Mouse (Mus musculus) left cerebral cortex, adult 9 months (tissue): ENCODE data around the gene 1700011L22Rik.

Source experiments
- DNase-seq, 2 experiments: peaks; one replicate each; pipeline ENCODE4 v3.0.0; 2022; ENCODE audit warnings: low spot score in 2 of 2

The 1700011L22Rik gene

DNA sequence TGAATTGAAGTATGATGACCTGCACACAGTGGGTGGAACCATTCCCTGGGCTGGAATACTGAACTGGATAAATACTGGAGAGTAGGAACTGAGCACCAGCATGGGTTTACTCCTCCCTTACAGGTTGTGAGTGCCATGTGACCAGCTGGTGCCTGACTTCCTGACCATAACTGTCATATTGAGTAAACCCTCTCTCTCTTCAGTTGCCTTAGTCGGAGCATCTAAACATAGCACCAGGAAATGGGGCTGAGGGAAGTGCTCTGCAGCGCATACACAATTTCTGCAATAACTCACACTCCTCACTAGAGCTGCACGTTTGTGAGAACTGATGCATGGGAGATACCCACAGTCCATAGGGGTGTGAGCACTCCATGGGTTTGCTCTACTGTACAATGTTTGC is 9.1 kb downstream of the 1700011L22Rik start:
- no peak for DNase-seq

DNA sequence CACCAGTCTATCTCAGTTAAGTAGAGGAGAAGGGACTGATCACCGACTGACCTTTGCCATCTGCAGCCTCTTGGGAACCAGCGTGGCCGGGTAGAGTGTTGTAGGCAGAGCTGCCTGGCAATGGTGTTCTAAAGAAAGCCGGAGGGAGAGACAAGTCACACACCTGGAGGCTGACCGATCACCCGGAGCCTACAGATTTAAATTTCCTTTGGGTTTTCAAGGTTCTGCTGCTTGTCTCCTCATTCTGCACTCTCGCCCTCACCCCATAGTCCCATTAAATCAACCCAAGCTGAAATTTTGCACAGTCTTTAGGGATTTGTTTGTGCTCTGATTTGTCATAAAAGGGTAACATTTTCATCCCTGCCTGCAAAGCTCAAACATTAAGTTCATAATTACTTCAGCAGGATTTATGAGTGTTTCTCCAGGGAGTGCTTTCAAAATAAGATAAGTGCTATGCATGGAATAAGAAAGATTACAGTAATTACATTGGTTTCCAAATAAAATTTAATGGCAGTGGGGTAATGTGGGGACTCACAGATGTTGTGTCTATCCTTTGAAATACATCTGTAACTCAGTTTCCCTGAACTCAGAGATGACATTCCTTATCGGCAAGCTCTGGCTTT is 19.0 kb downstream of the 1700011L22Rik start:
- no peak for DNase-seq

DNA sequence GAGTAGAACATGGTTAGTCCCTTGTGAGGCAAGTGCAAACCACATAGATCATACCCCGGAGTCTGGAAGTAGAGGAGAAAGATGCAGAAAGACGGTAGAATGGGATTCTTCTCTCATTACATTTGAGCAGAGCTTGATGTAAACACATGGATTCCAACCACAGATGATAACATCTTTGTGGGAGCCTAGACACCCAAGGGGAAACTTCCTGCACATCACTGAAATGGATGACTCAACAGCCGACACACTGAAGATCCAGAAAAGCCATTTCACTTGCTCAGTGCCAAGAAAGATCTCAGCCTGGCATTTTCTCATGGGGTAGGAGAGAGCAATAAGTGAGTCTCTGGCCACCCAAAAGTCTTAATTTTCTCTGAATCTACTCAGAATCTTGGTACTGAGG is 20.5 kb downstream of the 1700011L22Rik start:
- DNase-seq, result no peak

DNA sequence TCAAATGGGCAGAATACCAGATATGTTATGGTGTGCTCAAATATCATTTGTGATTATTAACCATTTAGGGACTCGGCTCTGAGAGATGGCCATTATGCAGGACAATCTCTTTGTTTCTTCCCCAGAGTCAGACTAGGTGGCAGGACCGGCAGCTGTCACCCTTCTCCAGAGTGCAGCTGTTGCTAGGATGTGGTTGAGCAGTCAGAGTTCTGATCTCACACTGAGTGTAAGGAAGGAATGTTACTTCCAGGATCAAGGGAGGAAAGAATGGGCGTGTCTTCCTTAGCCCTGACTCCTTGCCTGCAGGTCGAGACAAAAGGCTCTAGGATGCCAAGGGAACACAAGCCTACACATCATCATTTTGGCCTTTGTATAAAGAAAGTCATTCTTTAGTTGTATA is 21.2 kb downstream of the 1700011L22Rik start:
- no peak for DNase-seq

DNA sequence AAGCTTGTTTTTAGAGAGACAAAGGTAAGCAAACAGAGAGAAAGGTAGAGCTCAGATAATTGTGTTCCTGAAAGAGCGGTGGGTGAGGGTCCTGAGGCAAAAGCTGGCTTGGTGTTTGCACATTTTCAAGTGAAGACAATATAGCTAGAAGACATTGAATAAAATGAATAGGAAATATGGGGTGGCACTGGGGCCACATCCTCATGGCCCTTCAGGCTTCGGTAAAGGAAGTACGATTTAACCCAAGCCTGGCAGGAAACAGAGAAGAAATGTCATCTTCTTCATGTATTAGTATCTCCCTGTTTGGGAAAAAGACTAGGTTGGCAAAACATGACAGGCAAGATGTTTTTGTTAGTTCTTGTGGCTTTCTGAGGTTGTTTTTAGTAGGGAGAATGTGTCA is 22.3 kb downstream of the 1700011L22Rik start:
- DNase-seq, result no peak

DNA sequence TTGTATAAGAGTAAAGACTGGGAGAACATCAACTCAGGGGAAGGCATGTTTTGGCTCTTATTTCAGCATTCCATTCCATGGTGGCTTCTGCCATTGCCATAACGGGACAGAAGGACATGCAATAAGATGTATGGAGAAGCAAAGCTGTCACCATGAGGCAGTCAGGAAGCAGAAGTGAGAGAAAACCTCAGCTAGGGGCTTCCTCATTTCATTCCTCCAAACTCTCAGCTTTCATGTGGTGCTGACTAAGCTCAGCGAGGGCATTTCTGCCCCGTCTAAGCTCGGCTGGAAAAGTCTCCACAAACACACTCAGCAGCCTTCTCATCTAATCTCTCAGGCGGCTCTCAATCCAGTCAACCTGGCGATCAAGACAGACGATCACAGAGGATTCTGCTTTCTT is 22.8 kb downstream of the 1700011L22Rik start:
- DNase-seq, result no peak

DNA sequence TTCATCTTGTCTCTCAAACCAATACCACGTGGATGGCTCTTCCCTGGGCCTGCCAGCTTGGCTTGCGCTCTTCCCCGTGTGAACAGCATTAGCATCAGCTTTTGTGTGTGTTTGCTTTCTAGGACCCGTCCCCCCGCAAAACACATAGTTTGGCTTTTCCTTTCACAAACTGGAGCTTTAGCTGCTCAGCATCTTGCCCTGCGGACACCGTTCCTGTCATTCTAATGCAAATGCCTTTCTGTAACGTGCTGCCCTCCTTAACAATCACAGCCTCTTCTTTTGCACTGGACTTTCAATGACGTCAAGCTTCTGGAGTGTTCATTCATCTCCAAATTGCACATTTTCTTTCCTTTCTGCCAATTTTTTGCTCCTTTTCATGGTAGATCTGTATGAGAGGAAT is 24.0 kb downstream of the 1700011L22Rik start:
- DNase-seq, result no peak

DNA sequence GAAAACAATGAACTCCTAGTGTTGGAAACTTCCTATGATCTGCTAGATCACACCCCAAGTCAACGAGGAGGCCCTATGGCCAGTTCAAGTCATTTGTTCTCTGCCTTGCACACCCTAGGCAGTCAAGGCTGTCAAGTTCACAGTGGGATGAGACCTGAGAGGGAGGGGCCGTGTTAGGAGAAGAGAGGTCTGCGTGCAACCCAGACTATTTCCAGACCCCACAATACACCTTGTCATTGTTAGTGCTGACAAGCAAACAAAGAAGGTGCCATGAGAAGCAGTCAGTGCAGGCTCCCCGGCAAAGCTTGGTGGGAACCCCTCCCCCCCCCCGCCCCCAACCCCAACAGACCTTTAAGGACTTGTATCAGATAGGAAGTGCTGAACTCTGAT is 25.6 kb downstream of the 1700011L22Rik start:
- no peak for DNase-seq

DNA sequence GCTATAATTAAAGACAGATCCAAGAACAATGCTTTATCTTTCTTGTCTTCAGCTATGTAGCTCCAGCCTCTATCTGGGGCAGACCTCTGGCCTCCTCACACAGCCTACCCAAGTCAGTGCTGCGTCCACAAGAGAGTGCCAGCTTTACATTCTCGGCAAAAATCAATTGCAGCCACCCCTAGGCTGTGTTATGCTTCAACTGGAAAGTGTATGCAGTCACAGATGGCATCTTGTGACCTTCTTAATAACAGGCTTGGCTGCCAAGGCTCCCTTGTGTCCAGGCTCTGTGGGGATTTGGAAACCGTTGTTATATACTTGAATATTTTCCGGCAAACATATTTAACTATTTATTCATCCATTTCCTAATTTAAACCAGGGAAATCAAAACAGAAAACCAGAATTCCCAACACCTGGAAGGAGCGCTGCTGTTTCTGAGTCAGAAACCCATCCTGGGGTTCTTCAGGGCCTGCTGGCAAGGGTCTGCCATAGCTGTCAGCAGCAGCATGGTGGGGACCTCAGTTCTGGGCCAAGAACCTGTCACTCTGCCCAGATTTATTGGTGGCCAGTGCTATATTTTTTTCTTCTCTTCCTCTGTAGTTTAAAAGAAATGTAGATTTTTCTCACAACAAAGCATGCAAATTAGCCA is 26.1 kb downstream of the 1700011L22Rik start:
- no peak for DNase-seq

DNA sequence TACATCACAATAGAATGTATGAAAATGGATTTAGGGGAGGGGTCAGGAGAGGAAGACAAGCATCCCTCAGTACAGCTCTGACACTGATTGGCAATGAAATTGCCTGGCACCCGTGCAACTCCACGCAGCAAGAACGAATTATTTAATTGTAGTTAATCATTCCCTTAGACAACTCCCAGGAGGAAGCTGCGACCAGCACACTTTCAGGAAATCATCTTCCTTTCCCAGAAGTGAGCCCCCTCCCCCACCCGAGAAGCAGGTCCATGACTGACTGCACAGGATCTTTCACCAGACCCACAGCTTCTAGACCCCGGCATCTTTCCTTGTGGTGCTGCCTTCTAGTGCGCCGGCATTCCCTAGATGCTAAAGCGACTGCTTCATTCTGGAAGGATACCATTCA is 36.7 kb downstream of the 1700011L22Rik start:
- DNase-seq, result no peak

DNA sequence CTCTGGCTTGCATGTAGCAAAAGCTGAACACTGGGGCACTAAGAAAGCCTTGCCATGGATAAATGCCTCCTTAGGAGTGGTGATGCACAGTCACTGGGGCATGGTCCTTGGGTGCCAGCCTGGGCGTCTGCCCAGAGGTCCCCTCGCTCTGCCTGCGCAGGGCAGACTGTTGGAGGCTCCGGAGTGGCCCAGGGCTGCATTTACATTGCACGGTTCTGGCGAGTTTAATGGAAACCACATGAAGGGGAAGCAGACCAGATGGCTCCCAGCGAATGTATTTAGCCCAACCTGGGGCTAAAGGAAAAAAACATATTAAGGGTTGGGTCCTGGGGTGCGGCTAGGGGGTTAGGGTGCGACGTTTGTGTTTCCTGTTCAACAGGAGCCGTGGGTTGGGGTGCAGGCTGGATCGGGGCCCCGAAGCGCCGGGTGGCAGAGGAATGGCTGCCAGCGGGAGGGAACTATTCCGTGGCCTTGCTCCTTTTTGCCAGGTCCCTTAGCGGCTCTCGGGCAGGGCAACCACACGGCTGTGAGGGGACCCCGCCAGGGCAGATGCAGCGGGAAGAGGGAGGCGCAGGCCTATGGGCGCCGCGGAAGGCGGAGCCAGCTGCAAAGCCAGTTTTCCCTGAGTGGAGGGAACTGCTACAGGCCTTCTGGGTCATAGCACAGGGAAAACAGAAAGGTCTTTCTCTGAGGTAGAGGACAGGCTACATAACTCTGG is 38.6 kb downstream of the 1700011L22Rik start:
- DNase-seq, result no peak

DNA sequence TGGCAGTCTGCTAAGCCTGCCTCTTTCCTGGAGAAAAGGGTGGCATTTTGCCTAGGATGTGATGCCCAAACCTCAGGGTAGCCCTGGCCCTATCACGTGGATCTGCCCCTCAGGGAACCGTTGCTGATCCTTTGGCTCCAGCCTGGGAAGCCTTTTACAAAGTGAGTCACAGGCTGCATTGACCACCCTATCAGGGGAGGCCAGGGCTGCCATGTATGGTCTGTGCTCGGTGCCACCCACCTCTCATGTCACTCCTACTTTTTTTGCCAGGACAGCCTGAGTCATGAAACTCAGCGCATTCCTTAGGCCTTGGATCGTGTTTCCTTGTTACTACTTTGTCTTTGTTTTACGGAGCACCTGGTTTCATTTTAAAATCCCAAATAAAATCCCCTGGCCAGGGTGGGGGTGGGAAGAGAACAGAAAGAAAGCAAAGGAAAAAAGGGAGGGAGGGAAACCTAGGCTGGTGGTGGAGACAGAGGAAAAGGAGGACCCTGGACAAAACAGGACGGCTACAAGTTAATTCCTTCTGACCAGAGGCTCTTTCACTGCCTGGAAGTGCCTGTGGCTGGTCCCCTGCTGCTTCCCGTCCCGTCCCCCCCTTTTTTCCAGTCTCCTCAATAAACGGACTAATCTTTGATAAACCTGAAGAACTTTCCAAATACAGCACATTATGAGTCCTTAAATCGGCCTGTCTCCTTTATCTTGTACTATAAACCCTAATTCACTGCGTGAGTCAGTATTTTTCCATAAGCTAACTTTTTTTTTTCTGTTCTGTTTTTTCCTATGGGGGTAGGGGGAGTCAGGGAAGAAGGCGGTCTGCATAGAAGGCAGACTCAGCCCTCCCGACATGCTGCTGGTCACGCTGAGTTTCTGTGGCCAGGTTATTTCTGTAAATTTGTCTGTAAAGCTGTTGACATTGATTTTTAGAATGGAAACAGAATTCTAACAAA is 39.4 kb downstream of the 1700011L22Rik start:
- no peak for DNase-seq

DNA sequence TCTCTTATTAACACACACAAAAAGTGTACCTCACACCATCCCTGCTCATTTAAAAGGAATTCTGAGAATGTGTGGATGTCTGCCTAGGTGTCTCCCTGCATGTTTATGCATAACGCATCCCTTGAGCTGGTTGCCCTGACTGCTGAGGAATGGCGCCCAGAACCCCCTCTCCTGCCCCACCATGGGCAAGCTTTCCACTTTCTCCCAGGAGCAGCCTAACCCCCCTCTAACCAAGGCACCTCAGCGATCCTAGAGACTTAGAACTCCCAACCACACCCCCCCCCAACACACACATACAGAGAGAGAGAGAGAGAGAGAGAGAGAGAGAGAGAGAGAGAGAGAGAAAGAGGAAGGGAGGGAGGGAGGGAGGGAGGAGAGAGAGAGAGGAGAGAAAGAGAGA is 40.2 kb downstream of the 1700011L22Rik start:
- DNase-seq, result no peak

DNA sequence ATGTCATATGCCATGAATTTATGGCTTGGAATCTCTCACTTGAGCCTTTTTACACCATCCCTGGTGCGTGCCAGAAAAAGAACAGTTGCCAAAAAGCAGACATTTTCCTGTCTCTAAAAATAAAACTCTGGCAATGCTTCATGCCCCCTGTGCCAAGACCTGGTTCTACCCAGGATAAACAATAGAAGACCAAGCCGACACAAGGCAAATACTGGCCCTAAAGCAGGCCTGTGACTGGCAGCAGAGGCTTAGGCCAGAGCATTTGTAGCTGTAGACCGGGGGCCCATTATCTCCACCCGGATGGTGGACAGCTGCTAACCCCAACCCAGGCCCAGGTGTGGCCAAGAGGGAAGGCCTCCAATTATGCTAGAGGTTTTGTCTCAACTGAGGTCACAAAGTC is 41.5 kb downstream of the 1700011L22Rik start:
- DNase-seq, result no peak

DNA sequence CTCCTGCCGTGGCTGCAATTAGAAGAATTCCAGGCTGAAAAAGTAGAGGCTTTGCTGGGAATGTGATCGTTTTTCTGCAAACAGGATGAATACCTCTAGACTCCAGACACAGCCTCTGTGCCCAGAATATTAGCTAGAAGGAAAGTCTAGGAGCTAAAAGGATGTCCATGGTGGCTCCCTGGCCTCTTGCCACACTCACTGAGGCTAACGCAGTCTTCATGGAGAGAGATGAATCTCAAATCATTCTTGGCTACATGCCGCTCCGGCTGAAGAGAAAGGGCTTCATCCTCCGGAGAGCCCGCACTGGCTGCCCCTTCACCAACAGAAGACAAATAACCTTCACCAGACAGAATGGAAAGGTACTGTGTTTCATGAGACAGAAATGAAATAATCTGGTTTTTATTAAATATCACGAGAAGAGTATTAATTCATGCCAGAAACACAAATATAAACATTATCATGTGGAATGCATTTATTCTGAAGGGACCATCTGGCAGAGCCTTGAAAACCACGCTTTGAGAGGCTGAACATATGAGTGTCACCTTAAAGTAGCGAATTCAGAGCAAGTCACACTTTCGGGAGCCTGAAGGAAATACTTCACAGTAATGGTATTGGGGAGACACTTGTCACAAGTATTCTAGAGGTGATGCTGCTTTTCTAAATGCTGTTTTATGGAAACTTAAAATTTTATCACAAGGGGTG is 46.8 kb downstream of the 1700011L22Rik start:
- DNase-seq, result no peak

DNA sequence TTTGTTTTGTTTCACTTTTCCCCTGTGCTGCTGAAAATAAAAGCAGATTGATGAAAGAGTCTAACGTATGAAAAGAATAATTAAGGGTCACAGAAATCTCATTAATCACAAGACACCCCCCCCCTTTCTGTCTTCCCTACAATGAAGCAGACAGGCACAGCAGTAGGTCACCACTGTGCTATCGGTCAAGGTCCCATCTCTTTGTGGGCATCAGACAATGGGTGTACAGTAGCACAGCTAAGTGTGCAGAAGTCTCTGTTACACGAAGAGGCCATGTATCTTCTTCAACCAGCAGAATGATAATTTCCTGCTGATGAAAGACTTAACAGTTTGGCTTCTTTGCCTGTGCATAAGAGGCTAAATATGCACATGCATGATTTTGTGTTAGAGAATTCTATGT is 49.7 kb downstream of the 1700011L22Rik start:
- DNase-seq, result no peak

DNA sequence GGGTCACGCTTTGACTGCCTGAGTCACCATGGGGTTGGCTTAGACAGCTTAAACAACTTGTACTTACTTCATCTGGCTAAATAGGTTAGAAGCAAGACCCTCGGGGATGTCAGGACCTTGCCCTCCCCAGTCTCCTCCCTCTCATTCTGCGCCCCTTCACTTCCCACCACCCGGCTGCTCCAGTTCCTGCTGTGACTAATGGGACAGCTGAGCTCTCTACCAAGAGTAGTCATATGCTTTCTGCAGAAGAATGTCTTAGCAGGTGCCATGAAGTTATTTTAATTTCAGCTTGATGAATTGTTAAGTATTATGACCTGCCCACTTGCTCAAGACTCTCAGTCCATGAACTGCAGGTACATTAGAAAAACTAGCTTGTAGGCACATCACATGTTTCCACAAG is 51.9 kb downstream of the 1700011L22Rik start:
- no peak for DNase-seq

DNA sequence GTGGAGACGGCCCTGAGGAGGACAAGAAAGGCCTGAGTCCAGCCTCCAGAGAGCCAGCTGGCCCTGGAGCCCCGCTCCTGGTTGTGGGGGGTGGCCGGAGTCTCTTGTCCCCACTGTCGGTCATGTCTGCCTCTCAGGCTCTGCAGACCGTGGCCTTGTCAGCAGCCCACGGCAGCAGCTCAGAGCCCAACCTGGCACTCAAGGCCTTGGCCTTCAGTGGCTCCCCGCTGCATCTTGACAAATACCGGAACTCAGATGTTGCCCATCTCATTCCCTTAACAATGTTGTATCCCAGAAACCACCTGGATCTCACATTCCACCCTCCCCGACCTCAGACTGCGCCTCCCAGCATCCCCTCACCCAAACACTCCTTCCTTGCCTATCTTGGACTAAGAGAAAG is 58.3 kb downstream of the 1700011L22Rik start:
- no peak for DNase-seq

DNA sequence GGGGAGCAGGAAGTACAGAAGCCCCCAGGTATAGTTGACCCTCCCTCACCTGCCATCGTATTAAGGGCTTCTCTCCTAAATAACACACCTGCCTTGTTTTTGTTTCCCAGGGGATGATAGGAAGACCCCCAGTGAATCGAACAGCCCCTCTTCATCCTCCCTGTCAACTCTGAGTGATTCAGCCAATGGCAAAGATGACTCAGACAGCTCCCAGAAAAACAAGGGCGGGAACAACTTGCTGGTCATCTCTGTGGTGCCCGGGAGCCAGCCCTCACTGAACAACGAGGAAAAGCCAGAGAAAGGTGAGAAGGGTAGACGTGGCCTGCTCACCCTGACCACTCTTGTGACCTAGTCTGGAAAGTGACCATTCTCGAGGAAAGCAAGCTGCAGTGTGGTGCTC is 62.9 kb downstream of the 1700011L22Rik start:
- no peak for DNase-seq

DNA sequence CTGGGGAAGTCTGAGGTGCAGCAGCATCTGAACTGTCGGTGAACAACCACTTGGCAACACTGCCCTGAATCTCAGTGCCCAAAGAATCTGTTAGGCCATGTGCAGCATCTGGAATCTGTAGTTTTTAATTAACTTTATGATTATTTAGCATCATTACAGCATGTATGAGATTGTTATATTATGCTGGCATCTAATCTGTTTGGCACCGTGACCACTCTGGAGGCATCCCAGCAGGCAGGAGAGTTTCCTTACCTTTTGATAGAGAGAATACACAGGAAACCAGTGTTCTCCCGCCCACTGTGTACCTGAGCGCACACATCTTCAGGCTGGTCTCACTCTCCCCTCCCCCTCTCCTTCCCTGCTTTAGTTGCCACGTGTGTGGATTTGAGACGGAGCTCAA is 68.7 kb downstream of the 1700011L22Rik start:
- no peak for DNase-seq

DNA sequence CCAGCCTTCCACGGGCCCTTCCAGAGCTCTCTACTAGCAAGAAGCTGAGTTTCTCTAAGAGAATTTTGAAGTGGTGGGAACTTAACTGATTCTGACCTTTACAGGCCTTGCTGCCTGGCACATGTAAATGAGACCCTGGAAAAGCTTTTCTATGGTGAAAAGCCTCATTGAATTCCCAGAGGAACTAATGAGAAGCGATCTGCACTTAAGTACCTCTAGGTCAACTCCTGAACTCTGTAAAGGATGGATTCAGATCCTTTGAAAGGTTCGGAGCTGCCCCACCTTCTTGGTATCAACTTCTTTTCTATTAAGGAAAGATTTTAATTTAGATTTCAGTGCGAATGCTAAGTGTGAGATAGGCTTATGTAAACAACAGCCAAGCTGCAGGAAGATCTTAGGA is 72.4 kb downstream of the 1700011L22Rik start:
- DNase-seq, result no peak

DNA sequence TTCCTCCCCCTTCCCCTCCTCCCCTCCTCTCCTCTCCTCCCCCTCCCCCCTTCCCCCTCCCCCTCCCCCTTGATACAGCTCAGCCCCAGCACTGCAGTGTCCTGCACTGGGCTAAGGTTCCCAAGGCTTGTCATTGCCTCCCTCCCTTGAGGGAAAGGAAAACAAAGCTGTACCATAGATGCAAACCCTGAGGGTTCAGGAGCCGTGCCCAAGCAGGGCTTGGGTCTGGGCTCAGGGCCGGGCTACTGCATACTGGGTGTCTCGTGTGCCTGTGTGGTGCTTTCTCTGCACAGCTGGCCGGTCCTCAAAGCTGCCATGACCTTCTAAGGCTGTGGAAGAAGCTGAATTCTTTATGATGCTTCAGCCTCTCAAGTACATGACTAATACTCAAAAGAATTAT is 74.8 kb downstream of the 1700011L22Rik start:
- no peak for DNase-seq
